Mouse (Mus musculus) myocyte (in vitro differentiated cells): Measurements from ENCODE around the gene 6030458C11Rik.

Experiments used
- CEBPB ChIP-seq: IDR thresholded peaks from 2 replicates; pipeline ENCODE4 v1.6.1; 2011; ENCODE audit warnings: mild to moderate bottlenecking, moderate library complexity; ENCODE audit not compliant: poor library complexity, insufficient read depth, severe bottlenecking
- MYOD1 ChIP-seq, 3 experiments: IDR thresholded peaks; one replicate each; pipeline ENCODE4 v1.6.1; 2011; ENCODE audit warnings: control low read depth in 2 of 3, low read depth in 2 of 3, mild to moderate bottlenecking in 2 of 3, moderate library complexity in 1 of 3; ENCODE audit not compliant: insufficient read length in 2 of 3, control insufficient read depth in 1 of 3
- POLR2A ChIP-seq: IDR thresholded peaks from one replicate; pipeline ENCODE4 v1.6.1; 2011; ENCODE audit warnings: low read depth, mild to moderate bottlenecking, control low read depth, moderate library complexity; ENCODE audit not compliant: insufficient read length
- TCF12 ChIP-seq: IDR thresholded peaks from one replicate; pipeline ENCODE4 v1.6.1; 2011; ENCODE audit warnings: mild to moderate bottlenecking, control low read depth; ENCODE audit not compliant: poor library complexity, insufficient read depth, severe bottlenecking

- TF ChIP-seq POLR2A (no peak), TCF12 (no peak), CEBPB (no peak), MYOD1 (IDR thresholded peaks at IDR 0.05; ENCODE audit: control insufficient read depth in 1 of 3, insufficient read length in 2 of 3, low read depth in 2 of 3) (no peak)
Measured at GRCm38 (mm10) chr15:12853471-12853870, 29.0 kb upstream of the 6030458C11Rik start.
